Mouse (Mus musculus): Measurements from ENCODE around the gene Lrrc46. TPM values are rescaled to one million over a fixed set of nuclear protein-coding genes. Genes with fewer than 3 reads are reported as not detected.
A peak's percentile ranks its signal among the peaks of the same experiment; 100 is the strongest.

Lrrc46 gene
- polyA plus RNA-seq, 1 experiment: 0.58 TPM

GRCm38 (mm10) chr11:97018583-97019344 lies 22.4 kb downstream of the Lrrc46 start:
- H3K4me3 ChIP-seq (ENCODE audit: control insufficient read depth, insufficient read depth, low read length): peak overlapping the region; percentile 34
- H3K4me1 ChIP-seq (replicated peaks; ENCODE audit: control insufficient read depth, insufficient read depth, low read length): peaks cover 38% of the 10 kb centered on the region
- H3K27me3 ChIP-seq (ENCODE audit: control insufficient read depth, insufficient read depth, low read length): peaks cover 32% of the 10 kb centered on the region
- 3% methylated on average over 68 of the region's 68 CpGs for WGBS
- H3K27ac ChIP-seq (ENCODE audit: control insufficient read depth, insufficient read depth, low read length): no peak overlapping the region
- H3K36me3 ChIP-seq (ENCODE audit: control insufficient read depth, insufficient read depth, low read length): no peaks in the 10 kb centered on the region
- peak; percentile 61 for DNase-seq
- TF ChIP-seq CTCF (IDR thresholded peaks at IDR 0.05; ENCODE audit: borderline replicate concordance, control insufficient read depth, extremely low read depth, insufficient read depth, low read length, poor library complexity) (no peak), POLR2A (IDR thresholded peaks at IDR 0.05; ENCODE audit: control insufficient read depth, extremely low read depth, insufficient read depth, low read length, poor library complexity) (no peak)

- Histone ChIP-seq H3K27ac (ENCODE audit: control insufficient read depth, insufficient read depth, low read length) (no peak overlapping the region), H3K36me3 (ENCODE audit: control insufficient read depth, insufficient read depth, low read length) (no peaks in the 10 kb centered on the region), H3K27me3 (ENCODE audit: control insufficient read depth, insufficient read depth, low read length) (peaks cover 32% of the 10 kb centered on the region), H3K4me3 (ENCODE audit: control insufficient read depth, insufficient read depth, low read length) (peak overlapping the region; percentile 34), H3K4me1 (replicated peaks; ENCODE audit: control insufficient read depth, insufficient read depth, low read length) (peaks cover 38% of the 10 kb centered on the region)
- TF ChIP-seq CTCF (IDR thresholded peaks at IDR 0.05; ENCODE audit: borderline replicate concordance, control insufficient read depth, extremely low read depth, insufficient read depth, low read length, poor library complexity) (no peak), POLR2A (IDR thresholded peaks at IDR 0.05; ENCODE audit: control insufficient read depth, extremely low read depth, insufficient read depth, low read length, poor library complexity) (no peak)
- DNase-seq: no peak
- 2% methylated on average over 36 of the region's 36 CpGs for WGBS
Observed at GRCm38 (mm10) chr11:97017696-97018582, 23.3 kb downstream of the Lrrc46 start.

GRCm38 (mm10) chr11:97013121-97013670 lies 28.0 kb downstream of the Lrrc46 start, which contains the start of gene Sp6:
Gene Sp6, plus strand, starts transcription at chr11:97013394.
- H3K27me3 ChIP-seq (ENCODE audit: control insufficient read depth, insufficient read depth, low read length): peaks cover 14% of the 10 kb centered on the region
- peaks cover 10% of the 10 kb centered on the region for H3K4me1 ChIP-seq (replicated peaks; ENCODE audit: control insufficient read depth, insufficient read depth, low read length)
- H3K27ac ChIP-seq (ENCODE audit: control insufficient read depth, insufficient read depth, low read length): no peak within 1 kb of the TSS
- 75% methylated on average over 8 of the region's 8 CpGs for WGBS
- DNase-seq: no peak
- TF ChIP-seq POLR2A (IDR thresholded peaks at IDR 0.05; ENCODE audit: control insufficient read depth, extremely low read depth, insufficient read depth, low read length, poor library complexity) (no peak), CTCF (IDR thresholded peaks at IDR 0.05; ENCODE audit: borderline replicate concordance, control insufficient read depth, extremely low read depth, insufficient read depth, low read length, poor library complexity) (no peak)
- no peaks in the 10 kb centered on the region for H3K36me3 ChIP-seq (ENCODE audit: control insufficient read depth, insufficient read depth, low read length)
- H3K4me3 ChIP-seq (ENCODE audit: control insufficient read depth, insufficient read depth, low read length): no peak within 1 kb of the TSS

- DNase-seq: no peak
- Histone ChIP-seq H3K36me3 (ENCODE audit: control insufficient read depth, insufficient read depth, low read length) (no peaks in the 10 kb centered on the region), H3K4me3 (ENCODE audit: control insufficient read depth, insufficient read depth, low read length) (no peak overlapping the region), H3K4me1 (replicated peaks; ENCODE audit: control insufficient read depth, insufficient read depth, low read length) (peaks cover 20% of the 10 kb centered on the region), H3K27ac (ENCODE audit: control insufficient read depth, insufficient read depth, low read length) (no peak overlapping the region), H3K27me3 (ENCODE audit: control insufficient read depth, insufficient read depth, low read length) (no peaks in the 10 kb centered on the region)
- TF ChIP-seq POLR2A (IDR thresholded peaks at IDR 0.05; ENCODE audit: control insufficient read depth, extremely low read depth, insufficient read depth, low read length, poor library complexity) (no peak), CTCF (IDR thresholded peaks at IDR 0.05; ENCODE audit: borderline replicate concordance, control insufficient read depth, extremely low read depth, insufficient read depth, low read length, poor library complexity) (no peak)
- 81% methylated on average over 8 of the region's 8 CpGs for WGBS
Observed at GRCm38 (mm10) chr11:97009198-97009790, 31.9 kb downstream of the Lrrc46 start.

- Histone ChIP-seq H3K27me3 (ENCODE audit: control insufficient read depth, insufficient read depth, low read length) (no peaks in the 10 kb centered on the region), H3K4me3 (ENCODE audit: control insufficient read depth, insufficient read depth, low read length) (no peak overlapping the region), H3K4me1 (replicated peaks; ENCODE audit: control insufficient read depth, insufficient read depth, low read length) (peaks cover 20% of the 10 kb centered on the region), H3K36me3 (ENCODE audit: control insufficient read depth, insufficient read depth, low read length) (no peaks in the 10 kb centered on the region), H3K27ac (ENCODE audit: control insufficient read depth, insufficient read depth, low read length) (peak overlapping the region; percentile 19; the same call in 1 of the 2 replicates)
- WGBS: 56% methylated on average over 9 of the region's 9 CpGs
- no peak for TF ChIP-seq CTCF (IDR thresholded peaks at IDR 0.05; ENCODE audit: borderline replicate concordance, control insufficient read depth, extremely low read depth, insufficient read depth, low read length, poor library complexity)
- TF ChIP-seq POLR2A (IDR thresholded peaks at IDR 0.05; ENCODE audit: control insufficient read depth, extremely low read depth, insufficient read depth, low read length, poor library complexity): no peak
- no peak for DNase-seq
Observed at GRCm38 (mm10) chr11:97007093-97007794, 34.0 kb downstream of the Lrrc46 start.

Data from thymus, adult 2 months (tissue).